Mouse (Mus musculus) left cerebral cortex, postnatal 4 days (tissue): ENCODE measurements around the gene Hoxa3. TPM values are rescaled to one million over a fixed set of nuclear protein-coding genes. Genes with fewer than 3 reads are reported as not detected.

Source experiments
- DNase-seq: peaks from one replicate; pipeline ENCODE4 v3.0.0-alpha.2; 2022
- intact Hi-C: fragments of 180-260 bp; cut with DNase I; formaldehyde crosslinking; loops from one replicate; pipeline ENCODE4 v1.15.1; 2025
- microRNA-seq: library from miRNA; unstranded; fragments of <30 nt; microRNA quantifications from one replicate; pipeline ENCODE4 v1.2.0, GENCODE M21; 2022
- total RNA-seq, 2 experiments: library from RNA; stranded (reverse); gene quantifications; 2 replicates each; pipeline ENCODE4 v1.2.3; 2021

Hoxa3 gene
- total RNA-seq, 2 experiments from 2014 or later = not detected

DNA sequence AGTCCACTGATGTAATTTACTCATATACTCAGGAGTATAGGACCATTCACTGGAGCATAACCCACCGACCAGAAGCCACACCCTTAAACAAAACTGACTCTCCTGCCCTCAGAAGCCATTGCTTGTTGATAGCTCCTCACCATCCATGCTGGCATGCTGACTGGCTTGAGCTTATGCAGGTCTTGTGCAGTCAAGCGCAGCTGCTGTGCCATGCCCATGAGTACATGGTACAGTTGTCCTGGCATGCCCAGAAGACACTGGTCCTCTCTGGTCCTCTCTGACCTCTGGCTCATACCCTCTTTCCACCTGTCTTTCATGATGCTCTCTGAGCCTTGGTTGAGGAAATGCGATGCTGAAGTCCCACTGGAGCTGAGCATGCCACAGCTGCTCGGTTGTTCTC lies 89.5 kb downstream of the Hoxa3 start:
- intact Hi-C loops = loop anchor here (5.0 kb wide), 1 partner anchor 71 kb away; no protein-coding TSS in a partner anchor
- DNase-seq = no peak

DNA sequence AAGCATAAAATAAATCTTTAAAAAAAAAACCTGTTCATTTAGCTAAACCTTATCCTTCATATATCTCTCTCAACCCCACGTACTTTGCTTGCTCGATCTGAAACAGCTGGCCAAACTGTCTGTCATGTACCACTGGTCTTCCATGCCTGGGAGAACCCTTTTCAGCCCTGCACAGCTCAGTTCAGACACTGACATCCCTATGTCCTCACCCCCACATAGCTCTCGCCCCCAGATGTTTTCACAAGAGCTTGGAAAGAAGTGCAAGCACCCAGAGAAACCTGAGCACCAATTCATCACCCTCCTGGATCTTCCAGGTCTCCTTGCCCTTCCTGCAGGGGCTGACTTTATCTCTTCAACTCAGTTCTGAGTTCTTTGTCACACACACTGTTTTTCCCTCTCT lies 92.0 kb downstream of the Hoxa3 start:
- intact Hi-C loops = loop anchor here (5.0 kb wide), 1 partner anchor 69 kb away; no protein-coding TSS in a partner anchor
- no peak for DNase-seq

Small RNA genes within 50 kb of the gene (microRNA-seq; reads per million reads assigned to microRNA genes)
- gene Mir196b = not detected

Other genes starting within 250 kb of the Hoxa3 start
- gene Skap2, start 200.8 kb downstream of the Hoxa3 start, total RNA-seq = 1 to 10 TPM; 4.5 to 4.9 TPM
- gene Hoxa1, start 55.0 kb downstream of the Hoxa3 start, total RNA-seq = not detected
- not detected for gene Hoxa2, start 48.5 kb downstream of the Hoxa3 start, total RNA-seq
- gene 5730596B20Rik, start 35.8 kb downstream of the Hoxa3 start, total RNA-seq = not detected
- not detected for gene Hoxa4, start 21.6 kb downstream of the Hoxa3 start, total RNA-seq
- gene Hoxa5, start 8.7 kb downstream of the Hoxa3 start, total RNA-seq = not detected
- gene Hoxa6, start 4.6 kb downstream of the Hoxa3 start, total RNA-seq = not detected
- gene Gm28308, start within 50 bp of the Hoxa3 start, total RNA-seq = not detected
- not detected for gene Hoxa7, start 8.5 kb upstream of the Hoxa3 start, total RNA-seq
- not detected for gene Hoxa9, start 17.8 kb upstream of the Hoxa3 start, total RNA-seq
- not detected for gene Hoxa10, start 27.5 kb upstream of the Hoxa3 start, total RNA-seq
- gene Hoxa11, start 32.5 kb upstream of the Hoxa3 start, total RNA-seq = not detected
- not detected for gene Hoxa13, start 47.5 kb upstream of the Hoxa3 start, total RNA-seq
- not detected for gene Evx1, start 100.2 kb upstream of the Hoxa3 start, total RNA-seq